Mouse (Mus musculus) lung, postnatal 0 days (tissue): ENCODE measurements around the gene Armc5. TPM values are rescaled to one million over a fixed set of nuclear protein-coding genes. Genes with fewer than 3 reads are reported as not detected.
A peak's percentile ranks its signal among the peaks of the same experiment; 100 is the strongest.

Experiments
- ATAC-seq: fragments of 200-750 bp; cut with Nextera tagmentation; 2 replicates; pipeline ENCODE4 v1.8.0; 2017; ENCODE audit warnings: moderate library complexity
- DNase-seq: peaks from one replicate; pipeline ENCODE4 v3.0.0-alpha.2; 2016; ENCODE audit warnings: low spot score
- H3K27ac ChIP-seq: fragments of 300-500 bp; sonication (generic); 2 replicates; pipeline ENCODE4 v1.5.1; 2014; ENCODE audit warnings: antibody characterized with exemption, mild to moderate bottlenecking, low read length, mixed read lengths
- H3K27me3 ChIP-seq: fragments of 300-500 bp; sonication (generic); replicated peaks from 2 replicates; pipeline ENCODE4 v1.6.1; 2014; ENCODE audit warnings: low read length, mixed read lengths; ENCODE audit not compliant: insufficient read depth
- H3K36me3 ChIP-seq: fragments of 300-500 bp; sonication (generic); 2 replicates; pipeline ENCODE4 v1.6.1; 2014; ENCODE audit warnings: low read length, mixed read lengths; ENCODE audit not compliant: insufficient read depth
- H3K4me1 ChIP-seq: fragments of 300-500 bp; sonication (generic); 2 replicates; pipeline ENCODE4 v1.6.1; 2014; ENCODE audit warnings: antibody characterized with exemption, low read depth, low read length, mixed read lengths; ENCODE audit not compliant: insufficient read depth
- H3K4me2 ChIP-seq: fragments of 300-500 bp; sonication (generic); replicated peaks from 2 replicates; pipeline ENCODE4 v1.6.1; 2014; ENCODE audit warnings: low read depth, mild to moderate bottlenecking, low read length, moderate library complexity, mixed read lengths
- H3K4me3 ChIP-seq: fragments of 300-500 bp; sonication (generic); 2 replicates; pipeline ENCODE4 v1.5.1; 2014; ENCODE audit warnings: low read depth, low read length
- H3K9ac ChIP-seq: fragments of 300-500 bp; sonication (generic); replicated peaks from 2 replicates; pipeline ENCODE4 v1.6.1; 2014; ENCODE audit warnings: low read depth, mild to moderate bottlenecking
- H3K9me3 ChIP-seq: fragments of 300-500 bp; sonication (generic); 2 replicates; pipeline ENCODE4 v1.6.1; 2016; ENCODE audit warnings: low read length, mixed read lengths
- CTCF ChIP-seq: IDR thresholded peaks from 2 replicates; pipeline ENCODE4 v1.5.1; 2016; ENCODE audit warnings: antibody characterized with exemption, mild to moderate bottlenecking
- EP300 ChIP-seq: IDR thresholded peaks from 2 replicates; pipeline ENCODE4 v1.6.1; 2016; ENCODE audit warnings: antibody characterized with exemption, mild to moderate bottlenecking, control low read depth
- WGBS: fragments of 180-500 bp; shearing (Covaris S2); extraction: QIAGEN DNeasy Blood & Tissue Kit; methylation state at CpG from one replicate; pipeline ENCODE4 v1.1.7; 2014; 5-methylcytosine and 5-hydroxymethylcytosine counted together
- polyA plus RNA-seq: library from polyadenylated mRNA; unstranded; fragments of >200 nt; fragmentation: Nextera tagmentation; extraction: Ambion mirVana; gene quantifications from 2 replicates; pipeline ENCODE4 v1.2.1, GENCODE M21; 2015

Armc5 gene
- polyA plus RNA-seq, 1 experiment from 2014 or later = 20.3 TPM

DNA sequence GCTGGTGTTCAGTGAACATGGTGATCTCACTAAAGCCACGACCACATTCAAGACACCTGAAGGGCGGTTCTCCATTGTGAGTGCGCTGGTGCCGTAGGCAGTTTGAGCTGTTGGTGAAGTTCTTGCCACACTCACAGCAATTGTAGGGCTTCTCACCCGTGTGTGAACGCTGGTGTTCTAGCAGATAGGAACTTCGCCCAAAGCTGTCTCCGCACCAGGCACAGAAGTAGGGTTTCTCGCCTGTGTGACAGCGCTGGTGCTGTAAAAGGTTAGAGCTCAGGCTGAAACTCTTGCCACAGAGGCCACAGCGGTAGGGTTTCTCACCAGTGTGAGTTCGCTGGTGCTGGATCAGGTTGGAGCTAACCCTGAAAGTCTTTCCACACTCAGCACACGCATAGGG, 716 bp upstream of the Armc5 start:
- WGBS = 92% methylated on average over 13 of the region's 13 CpGs
- TF ChIP-seq CTCF (no peak), EP300 (no peak)
- DNase-seq = no peak
- Histone ChIP-seq H3K36me3 (peaks cover 3% of the 10 kb centered on the region; the same call in 1 of the 2 replicates), H3K4me1 (peaks cover 3% of the 10 kb centered on the region; the same call in 1 of the 2 replicates), H3K4me3 (no peak overlapping the region), H3K9ac (peak overlapping the region; percentile 76; the same call in 1 of the 2 replicates), H3K27me3 (no peaks in the 10 kb centered on the region), H3K9me3 (no peaks in the 10 kb centered on the region), H3K27ac (peak overlapping the region; percentile 99; the same call in 1 of the 2 replicates), H3K4me2 (no peak overlapping the region)
- ATAC-seq = no peak

DNA sequence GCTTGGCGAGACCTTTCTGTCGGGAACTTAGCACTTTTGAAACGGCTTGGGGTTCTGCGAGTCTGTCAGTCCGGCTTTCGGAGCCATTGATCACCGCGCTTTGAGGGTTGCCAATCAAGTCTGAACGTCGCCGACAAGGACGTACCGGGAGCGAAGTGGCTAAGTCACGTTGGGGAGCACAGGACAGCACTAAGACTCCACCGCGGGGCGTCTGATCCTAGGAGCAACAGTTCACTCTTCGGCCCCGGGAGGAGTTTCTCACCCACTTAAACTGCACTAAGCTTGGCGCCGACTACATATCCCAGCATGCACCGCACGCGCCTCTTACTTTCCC, 418 bp downstream of the Armc5 start:
- no peak for ATAC-seq
- TF ChIP-seq EP300 = peak; percentile 22
- TF ChIP-seq CTCF = no peak
- H3K27ac ChIP-seq = peak overlapping the region; percentile 99
- DNase-seq = no peak
- no peaks in the 10 kb centered on the region for H3K9me3 ChIP-seq
- under 1% methylated on average over 25 of the region's 25 CpGs for WGBS
- H3K4me3 ChIP-seq = peak overlapping the region; percentile 82
- H3K4me2 ChIP-seq = peak overlapping the region; percentile 74
- no peaks in the 10 kb centered on the region for H3K27me3 ChIP-seq
- peaks cover 3% of the 10 kb centered on the region; the same call in 1 of the 2 replicates for H3K4me1 ChIP-seq
- peaks cover 4% of the 10 kb centered on the region; the same call in 1 of the 2 replicates for H3K36me3 ChIP-seq
- H3K9ac ChIP-seq = peak overlapping the region; percentile 76

DNA sequence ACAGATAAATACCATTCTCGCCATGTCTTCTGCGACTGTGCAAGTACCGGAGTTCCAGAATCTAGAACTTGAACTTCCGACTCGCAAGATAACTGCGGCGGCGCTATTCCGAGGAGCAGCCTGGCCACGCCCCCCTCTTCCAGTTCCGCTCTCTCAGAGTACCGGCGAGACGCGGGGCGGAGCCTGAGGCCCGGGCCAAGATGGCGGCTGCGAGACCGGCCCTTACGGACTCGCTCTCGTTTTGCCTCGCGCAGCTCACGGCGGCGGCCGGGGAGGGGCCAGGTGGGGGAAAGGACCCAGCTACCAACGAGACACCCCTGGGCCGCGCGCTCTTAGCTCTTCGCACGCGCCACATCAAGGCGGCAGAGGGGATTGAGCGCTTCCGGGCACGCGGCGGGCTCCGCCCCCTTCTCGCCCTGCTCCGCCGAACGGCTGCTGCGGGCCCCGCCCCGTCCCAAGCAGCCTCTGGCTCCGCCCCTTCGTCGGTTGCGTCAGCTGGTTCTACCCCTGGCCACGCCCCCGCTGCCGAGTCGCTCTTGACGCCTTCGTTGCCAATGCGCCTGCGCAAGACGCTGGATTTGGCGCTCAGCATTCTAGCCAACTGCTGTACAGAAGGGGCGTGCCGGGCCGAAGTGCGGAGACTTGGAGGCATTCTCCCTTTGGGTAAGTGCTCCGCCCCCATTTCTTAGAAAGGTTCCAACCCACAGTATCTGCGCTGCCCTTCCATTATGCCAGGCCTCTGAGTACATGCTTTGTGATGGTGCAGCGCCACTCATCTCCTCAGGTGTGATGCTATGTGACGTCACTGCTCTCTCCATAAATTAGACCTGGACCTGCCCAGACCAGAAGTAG, 1.0 kb downstream of the Armc5 start, which contains the start of gene 9130023H24Rik:
TSS of gene 9130023H24Rik (minus strand) at position 105 of the 852 bp plus-strand sequence.
- TF ChIP-seq EP300 (no peak), CTCF (peak; percentile 49)
- WGBS = 1% methylated on average over 66 of the region's 72 CpGs
- Histone ChIP-seq H3K27ac (peak within 1 kb of the TSS; percentile 99), H3K4me3 (peak within 1 kb of the TSS; percentile 82), H3K36me3 (peaks cover 4% of the 10 kb centered on the region; the same call in 1 of the 2 replicates), H3K4me1 (peaks cover 3% of the 10 kb centered on the region; the same call in 1 of the 2 replicates), H3K9ac (peak within 1 kb of the TSS; percentile 76), H3K4me2 (peak within 1 kb of the TSS; percentile 74), H3K27me3 (no peaks in the 10 kb centered on the region), H3K9me3 (no peaks in the 10 kb centered on the region)
- peak; percentile 88 for ATAC-seq
- DNase-seq = peak; percentile 100

DNA sequence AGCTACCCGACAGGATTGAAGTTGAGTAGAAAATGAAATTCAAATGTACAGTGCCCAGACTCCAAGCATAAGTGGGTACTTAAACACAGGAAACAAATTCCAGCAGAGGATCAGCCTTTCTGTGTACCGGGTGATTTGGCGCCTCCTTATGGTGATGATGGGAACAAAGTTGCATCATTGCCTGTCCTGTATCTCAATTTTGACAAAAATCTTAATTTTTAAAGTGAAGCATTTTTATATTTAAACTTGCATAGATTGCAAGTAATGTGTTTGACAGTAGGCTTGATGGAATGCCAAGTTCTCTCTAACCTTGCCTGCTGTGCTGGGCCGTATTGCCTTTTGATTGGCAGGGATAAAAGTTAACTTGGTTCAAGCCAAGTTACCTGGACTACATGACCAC, 1.8 kb downstream of the Armc5 start:
- Histone ChIP-seq H3K4me3 (peak overlapping the region; percentile 82), H3K27ac (peak overlapping the region; percentile 99), H3K9me3 (no peaks in the 10 kb centered on the region), H3K4me2 (peak overlapping the region; percentile 74), H3K9ac (no peak overlapping the region), H3K27me3 (no peaks in the 10 kb centered on the region), H3K4me1 (peaks cover 3% of the 10 kb centered on the region; the same call in 1 of the 2 replicates), H3K36me3 (peaks cover 5% of the 10 kb centered on the region; the same call in 1 of the 2 replicates)
- WGBS = 13% methylated on average over 4 of the region's 4 CpGs
- DNase-seq (peak; percentile 92), ATAC-seq (peak; percentile 19)
- TF ChIP-seq CTCF (peak; percentile 75), EP300 (no peak; the same call in 1 of the 2 replicates)

DNA sequence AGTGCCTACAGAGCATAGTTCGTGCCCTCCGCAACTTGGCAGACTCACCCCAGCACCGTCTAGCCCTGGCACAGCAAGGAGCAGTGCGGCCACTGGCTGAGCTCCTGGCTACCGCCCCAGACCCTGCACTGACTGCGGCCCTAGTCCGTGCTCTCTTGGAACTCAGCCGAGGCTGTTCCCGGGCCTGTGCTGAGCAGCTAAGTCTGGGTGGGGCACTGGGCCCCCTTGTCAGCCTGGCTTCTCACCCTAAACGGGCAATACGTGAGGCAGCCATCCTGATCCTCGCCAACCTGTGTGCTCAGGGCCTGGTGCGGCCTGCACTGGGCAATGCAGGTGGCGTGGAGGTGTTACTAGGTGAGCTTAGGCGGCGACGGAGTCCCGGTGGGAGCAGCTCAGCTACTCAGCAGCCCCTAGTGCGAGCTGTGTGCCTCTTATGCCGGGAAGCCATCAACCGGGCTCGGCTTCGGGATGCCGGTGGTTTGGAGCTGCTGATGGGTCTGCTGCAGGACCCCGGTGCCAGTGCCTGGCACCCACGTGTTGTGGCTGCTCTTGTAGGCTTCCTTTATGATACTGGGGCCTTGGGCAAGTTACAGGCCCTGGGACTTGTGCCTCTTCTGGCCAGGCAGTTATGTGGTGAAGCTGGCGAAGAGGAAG, 3.1 kb downstream of the Armc5 start:
- no peaks in the 10 kb centered on the region for H3K9me3 ChIP-seq
- no peak overlapping the region for H3K27ac ChIP-seq
- no peak for ATAC-seq
- no peak for TF ChIP-seq EP300
- TF ChIP-seq CTCF = no peak
- no peak overlapping the region for H3K9ac ChIP-seq
- H3K4me3 ChIP-seq = no peak overlapping the region
- DNase-seq = no peak
- 95% methylated on average over 27 of the region's 27 CpGs for WGBS
- no peak overlapping the region for H3K4me2 ChIP-seq
- peaks cover 9% of the 10 kb centered on the region; the same call in 1 of the 2 replicates for H3K36me3 ChIP-seq
- H3K27me3 ChIP-seq = no peaks in the 10 kb centered on the region
- H3K4me1 ChIP-seq = peaks cover 3% of the 10 kb centered on the region; the same call in 1 of the 2 replicates

DNA sequence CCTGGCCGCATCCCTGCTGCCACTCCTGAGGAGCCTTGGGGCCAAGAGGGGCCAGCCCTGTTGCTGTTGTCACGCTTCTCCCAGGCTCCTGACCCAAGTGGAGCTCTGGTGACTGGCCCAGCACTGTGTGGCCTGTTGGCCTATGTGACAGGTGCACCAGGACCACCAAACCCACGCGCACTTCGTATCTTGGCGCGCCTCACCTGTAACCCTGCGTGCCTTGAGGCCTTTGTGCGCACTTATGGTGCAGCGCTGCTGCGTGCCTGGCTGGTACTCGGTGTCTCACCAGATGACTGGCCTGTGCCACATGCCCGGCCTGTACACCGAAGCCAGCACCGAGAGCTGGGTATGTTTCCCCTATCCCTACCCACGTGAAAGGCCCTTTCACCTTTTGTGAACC, 5.2 kb downstream of the Armc5 start:
- no peak overlapping the region for H3K4me2 ChIP-seq
- no peak for DNase-seq
- H3K27me3 ChIP-seq = no peaks in the 10 kb centered on the region
- no peaks in the 10 kb centered on the region for H3K9me3 ChIP-seq
- no peak for ATAC-seq
- no peak overlapping the region for H3K27ac ChIP-seq
- peaks cover 9% of the 10 kb centered on the region; the same call in 1 of the 2 replicates for H3K36me3 ChIP-seq
- no peak for TF ChIP-seq EP300
- no peak for TF ChIP-seq CTCF
- H3K4me1 ChIP-seq = no peaks in the 10 kb centered on the region; the same call in 1 of the 2 replicates
- H3K9ac ChIP-seq = no peak overlapping the region
- WGBS = 94% methylated on average over 16 of the region's 16 CpGs
- no peak overlapping the region for H3K4me3 ChIP-seq
